Mouse (Mus musculus): ENCODE results near the gene Tnip3. TPM values are rescaled to one million over a fixed set of nuclear protein-coding genes. Genes with fewer than 3 reads are reported as not detected.
A peak's percentile ranks its signal among the peaks of the same experiment; 100 is the strongest.

The Tnip3 gene
- polyA plus RNA-seq, 1 experiment from 2014 or later: 0.08 TPM

DNA sequence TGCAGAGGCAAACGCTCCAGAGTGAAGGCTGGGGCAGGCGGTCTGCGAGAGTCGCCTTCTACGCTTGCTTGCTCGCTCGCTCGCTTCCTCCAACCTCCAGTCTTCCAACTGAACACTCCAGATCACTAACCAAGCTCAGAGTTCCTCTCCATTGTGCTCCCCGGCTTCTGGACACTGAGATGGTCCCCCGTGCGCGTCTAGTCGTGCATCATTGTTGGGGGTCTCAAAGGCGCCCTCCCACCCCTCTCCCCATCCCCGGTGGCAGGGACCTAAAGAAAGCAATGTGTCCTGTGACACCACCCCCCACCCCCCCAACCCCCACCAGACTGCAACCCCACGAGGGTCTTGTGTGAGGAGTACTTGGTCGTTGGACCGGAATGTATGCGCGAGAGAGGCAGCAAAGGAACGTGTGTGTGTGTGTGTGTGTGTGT lies 145.9 kb downstream of the Tnip3 start:
- Histone ChIP-seq H3K9ac (ENCODE audit: low read depth, low read length) (no peak overlapping the region), H3K36me3 (ENCODE audit: control insufficient read depth, insufficient read depth) (no peaks in the 10 kb centered on the region), H3K27me3 (replicated peaks; ENCODE audit: control insufficient read depth, insufficient read depth, low read length) (peaks cover 26% of the 10 kb centered on the region), H3K4me3 (ENCODE audit: low read depth, low read length) (peak overlapping the region; percentile 44), H3K9me3 (ENCODE audit: control insufficient read depth) (no peaks in the 10 kb centered on the region), H3K4me1 (replicated peaks; ENCODE audit: control insufficient read depth, insufficient read depth, low read length) (no peaks in the 10 kb centered on the region), H3K27ac (ENCODE audit: low read depth, low read length) (no peak overlapping the region), H3K4me2 (replicated peaks; ENCODE audit: low read depth) (peak overlapping the region; percentile 99)
- peak; percentile 14; the same call in 1 of the 2 replicates for ATAC-seq
- TF ChIP-seq CTCF (IDR thresholded peaks at IDR 0.05; ENCODE audit: low read depth): no peak
- WGBS: 15% methylated on average over 21 of the region's 21 CpGs

DNA sequence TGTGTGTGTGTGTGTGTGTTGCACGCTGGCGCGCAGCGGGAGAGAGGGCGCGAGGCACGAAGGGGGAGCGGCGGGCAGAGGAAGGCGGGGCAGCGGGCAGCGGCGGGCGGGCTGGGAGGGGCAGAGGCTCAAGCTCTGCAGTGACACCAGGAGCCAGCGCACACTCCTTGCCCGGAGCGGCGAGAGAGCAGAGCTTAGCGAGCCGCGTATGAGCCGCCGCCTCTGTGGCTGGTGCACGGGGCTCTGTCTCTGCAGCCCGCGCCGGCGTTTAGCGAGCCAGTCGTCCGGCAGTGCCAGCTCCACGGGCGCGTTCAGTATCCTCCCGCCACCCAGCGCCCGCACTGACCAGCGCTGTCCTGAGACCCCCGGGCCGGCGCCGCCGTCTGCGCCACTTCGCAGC lies 146.3 kb downstream of the Tnip3 start, which contains the start of gene Ndnf:
Ndnf (plus strand) TSS at position 140 of the 400 bp plus-strand sequence.
- peak within 1 kb of the TSS; percentile 44 for H3K4me3 ChIP-seq (ENCODE audit: low read depth, low read length)
- no peak for TF ChIP-seq CTCF (IDR thresholded peaks at IDR 0.05; ENCODE audit: low read depth)
- peak; percentile 86 for ATAC-seq
- 0% methylated on average over 27 of the region's 45 CpGs for WGBS
- H3K4me2 ChIP-seq (replicated peaks; ENCODE audit: low read depth): peak within 1 kb of the TSS; percentile 99
- no peak within 1 kb of the TSS for H3K27ac ChIP-seq (ENCODE audit: low read depth, low read length)
- peaks cover 26% of the 10 kb centered on the region for H3K27me3 ChIP-seq (replicated peaks; ENCODE audit: control insufficient read depth, insufficient read depth, low read length)
- H3K9ac ChIP-seq (ENCODE audit: low read depth, low read length): peak within 1 kb of the TSS; percentile 7
- no peaks in the 10 kb centered on the region for H3K4me1 ChIP-seq (replicated peaks; ENCODE audit: control insufficient read depth, insufficient read depth, low read length)
- H3K36me3 ChIP-seq (ENCODE audit: control insufficient read depth, insufficient read depth): no peaks in the 10 kb centered on the region
- no peaks in the 10 kb centered on the region for H3K9me3 ChIP-seq (ENCODE audit: control insufficient read depth)

DNA sequence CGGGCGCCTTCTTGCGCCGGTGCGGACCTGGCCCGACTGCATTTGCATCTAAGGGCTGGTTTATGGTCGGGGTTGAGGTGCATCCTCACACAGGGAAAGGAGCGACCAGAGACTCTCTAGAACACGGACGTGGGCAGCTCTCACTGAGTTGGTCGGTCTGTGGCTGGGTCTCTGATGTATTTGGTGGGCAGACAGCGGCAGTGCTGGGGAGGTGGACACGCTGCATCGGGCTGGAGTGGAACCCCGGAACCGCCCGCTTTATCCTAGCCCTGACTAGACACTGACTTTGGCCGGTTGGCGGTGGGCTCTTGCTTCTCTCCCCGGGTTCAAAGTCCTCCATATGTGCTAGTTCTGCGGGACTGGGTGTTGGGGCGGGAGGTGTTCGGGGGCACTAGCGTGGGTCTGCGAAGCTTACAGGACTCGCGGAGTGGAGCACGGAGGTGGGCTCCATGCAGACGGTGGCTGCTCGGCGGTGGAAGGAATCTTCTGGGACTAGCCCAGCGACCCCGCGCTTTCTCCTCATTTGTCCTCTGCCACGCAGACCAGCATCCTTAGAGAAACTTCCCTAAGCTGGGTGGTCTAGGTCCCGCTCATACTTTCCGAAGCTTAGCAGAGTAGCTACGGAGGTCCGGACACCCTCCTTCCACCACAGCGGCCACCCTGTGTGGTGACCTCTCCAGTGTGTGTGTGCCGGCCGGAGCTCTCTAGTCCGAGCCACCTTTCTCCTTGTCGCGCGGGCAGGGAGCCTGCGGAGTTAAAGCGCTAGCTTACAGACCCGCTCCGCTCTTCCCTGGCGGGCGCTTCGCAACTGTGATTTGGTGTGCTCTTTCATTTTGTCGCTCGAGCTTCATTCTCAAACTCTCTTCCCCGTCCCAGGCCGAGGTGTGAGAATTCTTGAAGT lies 147.3 kb downstream of the Tnip3 start:
- H3K27ac ChIP-seq (ENCODE audit: low read depth, low read length): no peak overlapping the region
- no peak for TF ChIP-seq CTCF (IDR thresholded peaks at IDR 0.05; ENCODE audit: low read depth)

More for the DNA sequence above, 147.3 kb downstream of the Tnip3 start:
- 0 out of 2 replicates have a peak, but pooled peaks have one; percentile 22 for ATAC-seq
- Histone ChIP-seq H3K4me3 (ENCODE audit: low read depth, low read length) (peak overlapping the region; percentile 44), H3K9ac (ENCODE audit: low read depth, low read length) (peak overlapping the region; percentile 7; the same call in 1 of the 2 replicates), H3K4me1 (replicated peaks; ENCODE audit: control insufficient read depth, insufficient read depth, low read length) (no peaks in the 10 kb centered on the region), H3K9me3 (ENCODE audit: control insufficient read depth) (no peaks in the 10 kb centered on the region), H3K36me3 (ENCODE audit: control insufficient read depth, insufficient read depth) (no peaks in the 10 kb centered on the region), H3K4me2 (replicated peaks; ENCODE audit: low read depth) (peak overlapping the region; percentile 99), H3K27me3 (replicated peaks; ENCODE audit: control insufficient read depth, insufficient read depth, low read length) (peaks cover 26% of the 10 kb centered on the region)
- WGBS: under 1% methylated on average over 57 of the region's 57 CpGs

Other genes starting within 250 kb of the Tnip3 start
- gene C130060K24Rik, start 144.2 kb upstream of the Tnip3 start, polyA plus RNA-seq (2015; fragmentation: Nextera tagmentation; extraction: Ambion mirVana): 0.10 TPM in 1 of 2 replicates, not detected in the other
- gene Ndnf, start 146.3 kb downstream of the Tnip3 start, polyA plus RNA-seq (2015; fragmentation: Nextera tagmentation; extraction: Ambion mirVana): 0.51 and 0.67 TPM in 2 replicates

Data from intestine, postnatal 0 days (tissue).